Mouse (Mus musculus) hindbrain, embryonic 13.5 days (tissue): ENCODE measurements at regions not wholly inside any gene's neighbourhood (a gene's known extent, or its start where the extent isn't known, plus 50 kb on each side); places are given as distances from the start of the nearest gene placed in this dataset.

Experiments
- ATAC-seq: fragments of 200-750 bp; cut with Nextera tagmentation; 2 replicates; pipeline ENCODE4 v1.8.0; 2017; ENCODE audit warnings: moderate TSS enrichment; ENCODE audit not compliant: low FRiP score
- H3K27ac ChIP-seq: fragments of 300-500 bp; sonication (generic); 2 replicates; pipeline ENCODE4 v1.5.1; 2015; ENCODE audit warnings: inconsistent platforms, mild to moderate bottlenecking, moderate library complexity
- H3K27me3 ChIP-seq: fragments of 300-500 bp; sonication (generic); 2 replicates; pipeline ENCODE4 v1.6.1; 2015; ENCODE audit warnings: mild to moderate bottlenecking, inconsistent platforms
- H3K36me3 ChIP-seq: fragments of 300-500 bp; sonication (generic); 2 replicates; pipeline ENCODE4 v1.6.1; 2015; ENCODE audit warnings: mild to moderate bottlenecking, inconsistent platforms
- H3K4me1 ChIP-seq: fragments of 300-500 bp; sonication (generic); replicated peaks from 2 replicates; pipeline ENCODE4 v1.6.1; 2015; ENCODE audit warnings: inconsistent platforms
- H3K4me2 ChIP-seq: fragments of 300-500 bp; sonication (generic); 2 replicates; pipeline ENCODE4 v1.6.1; 2015; ENCODE audit warnings: inconsistent platforms, mild to moderate bottlenecking, moderate library complexity
- H3K4me3 ChIP-seq: fragments of 300-500 bp; sonication (generic); 2 replicates; pipeline ENCODE4 v1.5.1; 2015; ENCODE audit warnings: mild to moderate bottlenecking, inconsistent platforms
- H3K9ac ChIP-seq: fragments of 300-500 bp; sonication (generic); 2 replicates; pipeline ENCODE4 v1.6.1; 2015; ENCODE audit warnings: mild to moderate bottlenecking, inconsistent platforms
- H3K9me3 ChIP-seq: fragments of 300-500 bp; sonication (generic); 2 replicates; pipeline ENCODE4 v1.6.1; 2016; ENCODE audit warnings: inconsistent platforms
- WGBS: fragments of 180-500 bp; shearing (Covaris S2); methylation state at CpG from one replicate; pipeline ENCODE4 v1.1.7; 2015; 5-methylcytosine and 5-hydroxymethylcytosine counted together

DNA sequence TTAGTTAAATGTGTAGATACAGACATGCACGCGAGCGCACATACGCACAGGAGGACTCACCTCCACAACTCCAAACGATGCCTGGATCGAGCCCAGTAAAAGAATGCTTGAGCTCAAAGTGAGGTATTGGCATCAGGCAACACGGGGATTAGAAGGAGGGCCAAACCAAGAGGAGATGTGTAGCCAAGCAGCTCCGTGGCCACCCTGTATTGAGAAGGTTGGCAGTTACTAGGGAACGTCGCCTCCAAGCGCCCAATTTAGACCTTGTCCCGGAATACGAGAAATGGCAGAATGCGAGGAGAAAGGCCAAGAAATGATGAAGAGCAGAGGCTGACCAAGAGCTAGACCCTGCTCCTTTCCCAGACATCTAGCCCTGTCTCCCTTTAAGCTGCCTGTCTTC, 113.3 kb upstream of the Pkdcc start:
- 94% methylated on average over 14 of the region's 14 CpGs for WGBS
- ATAC-seq, result no peak
- Histone ChIP-seq H3K9ac (no peak overlapping the region), H3K9me3 (no peaks in the 10 kb centered on the region), H3K36me3 (no peaks in the 10 kb centered on the region), H3K4me2 (no peak overlapping the region), H3K27ac (no peak overlapping the region), H3K4me3 (no peak overlapping the region), H3K27me3 (0 out of 2 replicates have a peak, but pooled peaks cover 3% of the 10 kb centered on the region), H3K4me1 (peaks cover 18% of the 10 kb centered on the region; the same call in 1 of the 2 replicates)

DNA sequence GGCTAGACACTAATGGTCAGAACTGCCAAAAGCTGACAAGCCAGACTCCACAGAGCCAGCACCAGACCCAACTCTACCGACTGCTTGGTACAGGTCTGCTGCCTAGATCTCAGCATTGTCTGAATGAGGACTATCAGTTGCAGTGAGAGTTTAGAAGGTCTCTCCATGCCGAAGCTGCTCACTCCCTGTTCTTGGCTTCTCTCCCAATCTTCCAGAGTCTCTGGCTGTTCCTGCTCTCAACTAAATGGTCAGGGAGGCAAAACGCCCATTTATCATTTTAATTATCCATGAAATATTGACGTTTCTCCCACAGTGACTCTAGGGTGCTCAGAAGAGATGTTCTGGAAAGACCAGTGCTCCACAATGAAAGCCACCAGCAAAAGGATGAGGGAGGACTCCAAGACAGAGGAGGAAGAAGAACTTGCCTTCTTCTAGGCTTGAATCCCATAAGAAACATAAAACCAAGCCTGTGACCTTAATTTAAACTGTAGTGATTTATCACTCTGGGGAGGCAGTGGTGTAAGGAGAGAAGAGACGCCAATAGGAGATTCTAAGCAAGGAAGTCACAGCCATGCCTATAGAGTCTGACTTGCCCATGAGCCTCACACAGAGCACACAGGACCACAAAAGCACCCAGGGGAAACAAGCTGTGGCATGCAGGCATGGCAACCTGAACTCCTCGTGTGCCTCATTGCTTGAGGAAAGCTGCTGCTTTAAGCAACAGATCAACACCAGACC, 112.2 kb upstream of the Pkdcc start:
- no peak overlapping the region for H3K4me2 ChIP-seq
- 68% methylated on average over 6 of the region's 6 CpGs for WGBS

DNA sequence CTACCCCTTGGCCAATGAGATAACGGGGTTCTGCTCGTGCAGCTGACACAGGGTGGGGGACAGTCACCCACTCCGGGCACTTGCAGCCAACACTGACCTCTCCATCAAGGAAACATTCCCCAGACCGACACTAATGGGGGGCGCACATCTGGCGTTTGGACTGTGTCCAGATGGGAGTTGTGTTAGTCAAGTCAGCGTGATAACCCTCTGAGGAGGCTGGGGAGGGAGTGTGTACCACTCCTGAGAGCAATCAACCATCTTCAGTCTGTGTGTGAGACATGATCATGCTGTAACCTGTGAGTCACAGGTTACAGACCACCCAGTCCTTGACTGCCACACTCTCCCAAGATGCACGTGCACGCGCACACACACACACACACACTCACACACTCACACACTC, 106.9 kb upstream of the Pkdcc start:
- Histone ChIP-seq H3K27ac (no peak overlapping the region), H3K4me1 (peaks cover 6% of the 10 kb centered on the region; the same call in 1 of the 2 replicates), H3K27me3 (no peaks in the 10 kb centered on the region), H3K9me3 (no peaks in the 10 kb centered on the region), H3K4me3 (no peak overlapping the region), H3K36me3 (no peaks in the 10 kb centered on the region), H3K4me2 (no peak overlapping the region), H3K9ac (no peak overlapping the region)
- 73% methylated on average over 10 of the region's 10 CpGs for WGBS
- ATAC-seq, result no peak

More for the DNA sequence above, 112.2 kb upstream of the Pkdcc start:
- no peak for ATAC-seq
- Histone ChIP-seq H3K9me3 (no peaks in the 10 kb centered on the region), H3K27ac (no peak overlapping the region), H3K4me1 (peaks cover 15% of the 10 kb centered on the region; the same call in 1 of the 2 replicates), H3K27me3 (0 out of 2 replicates have a peak, but pooled peaks cover 3% of the 10 kb centered on the region), H3K36me3 (no peaks in the 10 kb centered on the region), H3K9ac (no peak overlapping the region), H3K4me3 (no peak overlapping the region)

DNA sequence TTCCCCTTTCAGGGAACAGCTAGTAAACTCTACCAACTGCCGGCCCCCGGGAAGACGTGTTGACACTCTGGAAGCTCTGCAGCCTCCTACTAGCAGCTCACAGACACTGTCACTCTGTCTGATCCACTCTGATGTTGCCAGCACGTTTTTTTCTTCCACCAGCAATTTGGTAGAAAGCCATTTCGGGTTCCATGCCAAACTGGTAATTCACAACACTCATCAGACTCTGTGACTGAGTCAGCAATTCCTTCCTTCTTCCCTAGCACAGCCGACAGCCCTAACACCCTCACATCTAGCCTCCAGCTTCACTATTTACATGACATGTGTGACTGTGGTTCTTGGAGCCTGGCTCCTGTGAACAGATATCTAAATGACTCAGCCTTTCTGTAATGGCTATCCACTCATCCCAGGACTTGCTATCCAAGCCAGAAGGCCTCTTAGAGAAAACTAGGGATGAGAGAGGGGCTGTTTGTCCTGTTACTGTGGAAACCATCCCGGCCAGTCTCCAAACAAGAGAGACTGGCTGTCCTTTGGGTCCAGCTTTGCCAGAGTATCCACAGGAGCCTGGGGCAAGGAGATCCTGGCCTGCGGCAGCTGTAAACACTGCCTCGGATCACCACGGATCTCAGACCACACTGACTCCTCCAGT, 105.2 kb upstream of the Pkdcc start:
- Histone ChIP-seq H3K9me3 (no peaks in the 10 kb centered on the region), H3K9ac (no peak overlapping the region), H3K4me1 (peaks cover 6% of the 10 kb centered on the region; the same call in 1 of the 2 replicates), H3K27ac (0 out of 2 replicates have a peak overlapping the region, but pooled peaks have one; percentile 30), H3K4me2 (no peak overlapping the region), H3K27me3 (no peaks in the 10 kb centered on the region), H3K4me3 (no peak overlapping the region), H3K36me3 (no peaks in the 10 kb centered on the region)
- WGBS, result 57% methylated on average over 10 of the region's 10 CpGs
- ATAC-seq, result no peak

DNA sequence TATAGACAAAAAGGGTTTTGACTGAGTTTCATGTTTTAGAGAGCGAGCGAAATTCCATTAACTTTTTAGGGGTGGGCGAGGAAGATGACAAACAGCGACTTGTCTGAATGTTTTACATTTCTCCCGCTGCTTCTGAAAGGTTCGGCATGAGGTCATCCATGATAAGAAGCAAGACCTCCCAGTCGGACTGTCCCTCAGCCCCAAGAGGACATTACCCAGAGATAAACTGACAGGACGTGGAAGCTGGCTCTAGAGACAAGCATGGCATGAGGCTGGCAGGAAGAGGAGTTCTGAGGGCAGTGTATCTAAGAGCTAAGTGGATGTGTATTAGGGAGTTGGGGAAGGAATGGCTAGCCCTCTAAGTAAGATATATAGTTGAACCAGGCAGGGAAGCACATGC, 104.5 kb upstream of the Pkdcc start:
- H3K9ac ChIP-seq, result no peak overlapping the region
- no peak overlapping the region for H3K27ac ChIP-seq
- H3K9me3 ChIP-seq, result no peaks in the 10 kb centered on the region
- 76% methylated on average over 8 of the region's 8 CpGs for WGBS
- H3K27me3 ChIP-seq, result no peaks in the 10 kb centered on the region
- ATAC-seq, result no peak
- peaks cover 13% of the 10 kb centered on the region for H3K4me1 ChIP-seq
- H3K36me3 ChIP-seq, result no peaks in the 10 kb centered on the region
- H3K4me2 ChIP-seq, result no peak overlapping the region
- H3K4me3 ChIP-seq, result no peak overlapping the region

DNA sequence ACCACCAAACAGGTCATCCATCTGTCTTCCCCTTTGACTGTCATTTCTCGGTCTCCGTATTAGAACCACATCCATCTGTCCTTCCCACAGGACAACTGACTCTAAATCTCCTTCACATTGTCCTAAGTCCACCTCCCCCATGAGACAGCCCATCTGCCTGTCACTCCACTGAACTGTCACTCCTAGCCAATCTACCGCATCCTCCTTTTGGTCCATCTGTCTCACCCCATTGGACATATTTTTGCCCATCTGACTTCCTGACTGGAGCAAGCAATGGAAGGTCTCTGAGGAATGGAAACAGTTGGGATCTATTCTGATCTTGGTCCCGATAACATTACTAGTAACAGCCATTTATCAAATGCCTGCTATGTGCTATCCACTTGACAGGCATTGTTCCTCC, 99.9 kb upstream of the Pkdcc start:
- Histone ChIP-seq H3K27me3 (no peaks in the 10 kb centered on the region), H3K9ac (no peak overlapping the region), H3K27ac (peak overlapping the region; percentile 6; the same call in 1 of the 2 replicates), H3K9me3 (no peaks in the 10 kb centered on the region), H3K4me3 (no peak overlapping the region), H3K4me1 (peaks cover 17% of the 10 kb centered on the region), H3K36me3 (no peaks in the 10 kb centered on the region), H3K4me2 (no peak overlapping the region)
- peak; percentile 47; the same call in 1 of the 2 replicates for ATAC-seq
- 39% methylated on average over 4 of the region's 4 CpGs for WGBS

DNA sequence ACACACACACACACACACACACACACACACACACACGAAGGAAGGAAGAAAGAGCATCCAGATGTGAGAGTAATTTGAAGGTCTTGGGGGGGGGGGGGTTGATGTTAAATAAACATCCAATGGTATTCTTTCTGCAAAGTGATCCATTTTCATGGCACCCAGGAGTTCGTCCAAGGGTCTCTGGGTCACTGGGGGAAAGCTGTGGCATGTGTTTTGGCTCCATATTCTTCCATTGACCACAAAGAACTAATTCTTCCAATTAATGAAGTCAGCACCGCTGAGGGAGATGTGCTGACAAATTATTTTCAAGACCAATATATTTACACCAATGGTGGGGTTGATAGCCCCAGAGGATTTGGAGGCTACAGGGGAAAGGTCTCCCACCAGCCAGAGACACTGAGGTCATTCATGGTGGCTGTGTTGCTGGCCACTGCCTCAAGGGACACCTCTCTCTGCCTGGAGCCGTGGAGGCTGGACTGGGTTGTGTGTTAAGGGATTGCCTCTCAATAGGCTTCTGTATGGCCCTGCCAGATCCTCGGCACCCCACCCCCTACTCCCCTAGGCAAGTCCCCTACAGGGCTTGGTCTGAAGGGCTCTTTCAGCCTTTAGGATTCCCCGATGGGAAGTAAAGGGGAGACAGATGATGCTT, 99.1 kb upstream of the Pkdcc start:
- 29% methylated on average over 5 of the region's 6 CpGs for WGBS
- Histone ChIP-seq H3K36me3 (no peaks in the 10 kb centered on the region), H3K4me2 (no peak overlapping the region), H3K9me3 (no peaks in the 10 kb centered on the region), H3K9ac (no peak overlapping the region), H3K27me3 (no peaks in the 10 kb centered on the region), H3K4me1 (peaks cover 17% of the 10 kb centered on the region), H3K4me3 (no peak overlapping the region), H3K27ac (no peak overlapping the region)
- ATAC-seq, result no peak

DNA sequence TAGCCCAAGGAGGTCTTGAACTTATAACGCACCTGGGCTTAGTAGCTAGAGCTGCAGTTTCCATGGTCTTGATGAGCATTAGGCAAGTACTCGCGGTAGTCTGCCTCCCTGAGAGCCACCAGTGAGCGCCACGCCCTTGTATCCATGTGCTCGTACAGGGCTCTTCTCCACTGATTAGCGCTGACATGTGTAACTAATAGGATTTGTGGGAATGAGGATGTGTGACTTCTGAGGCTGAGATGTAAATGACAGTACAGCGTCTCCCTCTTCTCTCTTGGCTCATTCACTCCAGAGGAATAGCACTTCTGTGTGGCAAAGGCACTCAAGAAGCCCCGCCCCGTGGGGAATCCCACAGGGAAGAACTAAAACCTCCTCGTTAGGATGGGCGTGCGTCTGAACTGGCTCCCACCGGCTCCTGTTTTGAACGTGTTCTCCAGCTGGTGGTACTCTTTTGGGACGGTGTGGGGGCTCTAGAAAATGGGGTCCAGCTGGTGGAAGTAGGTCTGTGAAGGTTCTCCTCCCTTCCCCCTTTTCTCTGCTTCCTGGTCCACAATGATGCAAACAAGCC, 94.3 kb upstream of the Pkdcc start:
- no peak for ATAC-seq
- no peak overlapping the region for H3K4me2 ChIP-seq
- H3K9ac ChIP-seq, result no peak overlapping the region
- no peaks in the 10 kb centered on the region for H3K36me3 ChIP-seq
- no peak overlapping the region for H3K27ac ChIP-seq
- H3K4me3 ChIP-seq, result no peak overlapping the region
- H3K27me3 ChIP-seq, result no peaks in the 10 kb centered on the region
- peaks cover 32% of the 10 kb centered on the region for H3K4me1 ChIP-seq
- 57% methylated on average over 16 of the region's 16 CpGs for whole genome bisulfite sequencing
- H3K9me3 ChIP-seq, result no peaks in the 10 kb centered on the region

DNA sequence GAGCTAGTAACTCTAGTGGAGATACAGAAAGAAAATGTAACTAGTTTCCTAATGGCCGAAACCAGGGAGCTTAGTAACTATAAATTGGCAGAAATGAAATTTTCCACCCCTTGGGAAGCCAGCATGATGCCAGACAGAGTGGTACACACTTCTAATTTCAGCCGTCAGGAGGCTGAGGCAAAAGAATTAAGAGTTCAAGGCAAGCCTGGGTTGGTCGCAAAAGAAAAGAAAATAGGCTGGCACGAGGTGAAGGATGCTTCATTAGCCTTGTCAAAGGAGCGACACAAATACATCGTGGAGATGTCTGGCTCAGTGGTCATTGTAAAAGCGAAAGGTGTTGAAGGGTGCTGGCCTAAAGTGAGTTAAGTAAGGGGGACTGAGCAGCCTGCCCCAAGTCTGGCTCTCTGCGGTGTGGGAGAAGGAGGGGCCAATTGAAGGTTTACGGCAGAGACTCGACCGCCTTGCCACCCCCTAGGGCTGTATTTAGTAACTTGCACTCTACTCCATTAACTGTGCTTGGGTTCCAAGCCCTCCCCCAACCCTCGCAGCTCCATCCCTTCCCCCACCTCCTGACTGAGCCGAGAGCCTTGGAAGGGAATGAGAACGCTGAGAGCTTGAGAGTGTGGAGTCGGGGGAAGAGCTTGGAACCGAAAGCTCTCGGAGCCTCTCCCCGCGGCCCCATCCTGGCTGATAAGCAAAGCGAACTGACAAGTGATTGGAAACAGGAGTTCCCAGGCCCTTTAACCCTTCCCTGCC, 92.4 kb upstream of the Pkdcc start:
- Histone ChIP-seq H3K36me3 (no peaks in the 10 kb centered on the region), H3K4me1 (peaks cover 50% of the 10 kb centered on the region), H3K9ac (no peak overlapping the region; the same call in 1 of the 2 replicates), H3K27ac (peak overlapping the region; percentile 63), H3K27me3 (no peaks in the 10 kb centered on the region), H3K4me2 (peak overlapping the region; percentile 42), H3K9me3 (no peaks in the 10 kb centered on the region), H3K4me3 (peak overlapping the region; percentile 7; the same call in 1 of the 2 replicates)
- peak; percentile 66 for ATAC-seq
- WGBS, result 5% methylated on average over 20 of the region's 20 CpGs

DNA sequence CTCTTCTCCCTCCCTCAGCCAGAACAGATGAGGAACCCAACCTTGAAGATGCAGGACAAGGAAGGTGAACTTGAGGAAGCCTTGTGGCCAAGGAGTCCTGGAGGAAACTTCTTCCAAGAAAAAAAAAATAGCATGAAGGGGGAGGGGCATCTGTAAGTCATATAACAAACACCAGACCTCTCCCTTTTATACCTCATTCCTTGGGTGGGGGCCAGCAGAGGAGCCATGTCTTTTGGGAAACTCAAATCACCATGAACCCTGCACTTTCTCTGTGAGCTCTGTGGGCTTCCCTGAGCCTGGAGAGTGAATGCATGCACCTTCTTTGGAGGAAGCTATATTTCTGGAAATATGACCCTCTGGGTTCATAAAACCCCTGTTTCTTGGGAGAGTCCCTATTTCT, 90.0 kb upstream of the Pkdcc start:
- H3K36me3 ChIP-seq, result no peaks in the 10 kb centered on the region
- H3K27ac ChIP-seq, result no peak overlapping the region
- no peak for ATAC-seq
- H3K9me3 ChIP-seq, result no peaks in the 10 kb centered on the region
- no peak overlapping the region for H3K4me3 ChIP-seq
- peaks cover 71% of the 10 kb centered on the region for H3K4me1 ChIP-seq
- H3K4me2 ChIP-seq, result no peak overlapping the region
- no peak overlapping the region for H3K9ac ChIP-seq
- H3K27me3 ChIP-seq, result no peaks in the 10 kb centered on the region

DNA sequence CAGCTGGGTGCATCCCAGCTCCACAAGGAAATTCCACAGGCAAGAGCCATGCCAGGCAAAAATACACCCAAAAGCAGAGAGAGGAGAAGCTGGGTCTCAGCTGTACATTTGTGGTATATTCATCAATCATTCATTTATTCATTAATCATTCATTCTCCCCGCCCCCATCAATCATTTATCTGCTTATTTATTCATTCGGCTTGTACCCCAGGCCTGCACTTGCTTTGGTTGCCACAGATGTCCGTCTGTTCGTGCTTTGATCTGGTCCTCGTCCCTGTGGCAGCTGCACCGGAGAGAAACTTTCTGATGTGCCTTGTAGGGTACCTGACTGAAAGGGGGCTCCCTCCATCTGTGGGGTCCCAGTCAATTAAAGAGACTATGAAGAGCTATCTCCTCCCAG, 87.2 kb upstream of the Pkdcc start:
- 26% methylated on average over 6 of the region's 6 CpGs for WGBS
- H3K27ac ChIP-seq, result peak overlapping the region; percentile 86
- H3K4me3 ChIP-seq, result no peak overlapping the region
- no peak overlapping the region for H3K9ac ChIP-seq
- no peaks in the 10 kb centered on the region for H3K27me3 ChIP-seq
- no peaks in the 10 kb centered on the region for H3K36me3 ChIP-seq
- no peaks in the 10 kb centered on the region for H3K9me3 ChIP-seq
- peaks cover 62% of the 10 kb centered on the region for H3K4me1 ChIP-seq
- no peak for ATAC-seq
- H3K4me2 ChIP-seq, result no peak overlapping the region
